Mouse (Mus musculus): ENCODE measurements around the gene Ltbp4.

Ltbp4 gene

DNA sequence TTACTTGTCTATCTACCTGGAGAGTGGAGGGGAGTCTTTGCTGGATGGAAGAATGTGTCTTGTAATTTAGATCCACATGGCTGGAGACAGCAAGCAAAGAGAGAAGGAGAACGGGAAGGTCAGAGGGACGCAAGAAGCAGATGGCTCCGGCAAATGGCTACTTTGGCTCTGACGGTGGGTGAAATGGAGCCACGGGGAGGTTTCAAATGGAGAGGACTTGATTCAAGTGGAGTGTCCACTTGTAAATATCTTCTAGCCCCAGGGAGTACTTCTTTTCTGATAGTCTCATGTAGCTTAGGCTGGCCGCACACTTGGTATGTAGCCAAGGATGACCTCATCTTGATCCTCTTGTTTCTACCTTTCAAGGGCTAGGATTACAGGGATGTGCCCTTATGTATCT lies 38.7 kb downstream of the Ltbp4 start:
- no peak for DNase-seq (ENCODE audit: low read depth, low spot score)

DNA sequence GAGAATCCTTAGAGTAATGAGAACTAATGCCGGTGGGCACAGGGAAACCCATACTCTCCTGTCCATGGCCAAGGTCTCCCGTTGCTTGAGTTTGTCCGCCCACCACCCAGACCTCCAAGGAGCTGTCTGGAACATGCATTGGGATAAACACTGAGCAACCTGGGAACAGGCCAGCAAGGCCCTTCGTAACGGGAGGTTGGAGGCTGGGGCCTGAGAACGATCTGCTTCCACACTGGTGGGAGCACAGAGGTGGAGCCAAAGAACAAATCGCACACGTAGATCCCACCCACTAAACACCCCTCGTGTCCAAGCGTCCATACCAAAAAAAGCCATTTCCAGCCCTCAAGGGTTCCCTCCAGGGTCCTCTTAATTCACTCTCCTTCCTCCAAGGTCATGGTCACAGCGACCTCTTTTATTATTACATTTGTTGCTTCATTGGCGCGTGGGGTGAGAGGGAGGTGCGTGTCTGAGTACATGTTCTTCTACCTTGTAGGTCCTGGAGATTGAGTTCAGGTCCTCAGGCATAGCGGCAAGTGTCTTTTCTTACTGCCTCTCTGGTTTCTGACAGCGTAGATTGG lies 39.4 kb downstream of the Ltbp4 start:
- DNase-seq (ENCODE audit: low read depth, low spot score): no peak

DNA sequence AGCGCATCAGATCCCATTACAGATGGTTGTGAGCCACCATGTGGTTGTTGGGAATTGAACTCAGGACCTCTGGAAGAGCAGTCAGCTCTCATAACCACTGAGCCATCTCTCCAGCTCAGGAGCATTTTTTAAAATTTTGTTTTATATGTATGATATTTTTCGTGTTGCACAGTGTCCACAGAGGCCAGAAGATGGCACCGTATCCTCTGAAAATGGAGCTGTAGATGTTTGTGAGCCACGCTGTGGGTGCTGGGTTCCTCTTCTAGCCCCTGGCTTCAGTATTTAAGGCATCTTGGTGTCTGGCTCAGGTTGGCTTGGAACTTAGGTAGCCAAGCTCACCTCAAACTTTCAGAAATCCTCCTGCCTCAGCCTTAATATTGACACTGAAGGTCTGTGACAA lies 41.0 kb downstream of the Ltbp4 start:
- no peak for DNase-seq (ENCODE audit: low read depth, low spot score)

DNA sequence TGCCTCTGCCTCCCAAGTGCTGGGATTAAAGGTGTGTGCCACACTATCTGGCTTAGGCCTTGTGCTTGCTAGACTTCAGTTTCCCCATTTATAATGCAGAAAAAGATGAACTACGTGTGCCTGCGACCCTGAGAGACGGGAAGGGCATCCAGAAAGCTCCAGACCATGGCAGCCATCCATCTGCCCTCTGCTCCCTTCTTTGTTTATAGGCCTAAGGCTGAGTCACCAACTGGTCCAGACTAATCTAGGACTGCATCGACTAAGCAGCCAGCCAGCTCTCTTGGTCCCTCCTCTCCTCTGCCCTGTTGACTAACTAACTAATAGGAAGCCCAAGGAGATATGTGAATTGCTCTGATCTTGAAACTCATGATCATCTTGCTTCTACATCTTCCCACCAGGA lies 41.5 kb downstream of the Ltbp4 start:
- DNase-seq (ENCODE audit: low read depth, low spot score): no peak

DNA sequence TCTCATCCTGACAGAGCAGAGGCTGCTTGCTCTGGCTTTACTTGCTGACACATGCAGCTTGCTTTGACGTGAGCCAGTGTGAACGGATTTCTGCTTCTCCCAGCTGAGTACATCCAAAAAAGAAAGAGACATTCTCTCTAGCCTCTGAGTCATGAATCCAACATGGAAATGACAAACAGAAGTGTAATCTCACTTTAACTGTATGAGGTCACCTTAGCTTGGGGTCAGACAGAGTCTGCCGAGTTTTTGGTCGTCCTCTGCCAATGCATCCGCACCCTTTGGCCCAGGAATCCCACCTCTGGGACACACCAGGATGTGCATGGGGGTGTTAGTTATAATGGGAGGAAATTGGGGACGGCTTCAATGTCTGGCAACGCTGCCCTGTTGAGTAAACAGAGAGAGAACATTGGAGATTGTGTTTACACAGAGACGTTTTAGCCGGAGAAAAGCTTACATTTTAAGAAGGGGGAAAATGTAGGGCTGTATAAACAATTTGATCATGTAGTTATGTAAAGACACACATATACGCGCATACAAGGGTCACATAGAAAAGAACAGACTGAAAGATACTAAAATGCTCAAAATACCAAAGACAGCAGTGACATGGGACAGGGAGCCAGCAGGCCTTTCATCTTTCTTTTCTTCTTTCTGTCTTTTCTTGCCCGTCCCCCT lies 45.6 kb downstream of the Ltbp4 start:
- peak; percentile 48 for DNase-seq (ENCODE audit: low read depth, low spot score)

DNA sequence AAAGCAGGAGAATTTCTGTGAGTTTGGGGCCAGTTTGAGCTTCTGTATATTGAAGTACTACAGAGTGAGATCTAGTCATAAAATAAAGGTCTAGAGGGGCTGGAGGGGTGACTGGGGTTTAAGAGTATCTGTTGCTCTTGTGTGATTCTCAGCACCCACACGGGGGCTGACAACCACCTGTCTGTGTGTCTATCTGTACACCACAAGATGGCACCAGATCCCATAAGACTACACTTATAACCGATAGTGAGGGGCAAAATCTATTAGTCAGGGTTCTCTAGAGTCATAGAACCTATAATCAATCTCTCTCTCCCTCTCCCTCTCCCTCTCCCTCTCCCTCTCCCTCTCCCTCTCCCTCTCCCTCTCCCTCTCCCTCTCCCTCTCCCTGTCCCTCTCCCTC lies 46.9 kb downstream of the Ltbp4 start:
- DNase-seq (ENCODE audit: low read depth, low spot score): no peak

DNA sequence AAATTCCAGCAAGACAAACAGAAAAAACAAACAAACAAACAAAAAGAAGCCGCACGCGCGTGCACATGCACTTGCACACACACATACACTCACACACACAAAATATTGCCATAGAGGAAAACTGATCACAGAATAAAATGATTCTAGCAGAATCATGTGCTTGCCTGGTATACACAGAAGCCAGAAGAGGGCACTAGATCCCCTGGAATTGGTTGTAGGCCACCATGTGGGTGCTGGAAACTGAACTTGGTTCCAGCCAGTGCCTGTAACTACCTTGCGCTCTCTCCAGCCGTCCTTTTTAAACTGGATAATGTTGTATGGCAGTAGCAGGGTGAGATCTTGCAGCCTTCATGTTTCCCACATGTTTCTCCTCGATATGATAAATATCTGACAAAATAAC lies 48.8 kb downstream of the Ltbp4 start:
- DNase-seq (ENCODE audit: low read depth, low spot score): no peak

DNA sequence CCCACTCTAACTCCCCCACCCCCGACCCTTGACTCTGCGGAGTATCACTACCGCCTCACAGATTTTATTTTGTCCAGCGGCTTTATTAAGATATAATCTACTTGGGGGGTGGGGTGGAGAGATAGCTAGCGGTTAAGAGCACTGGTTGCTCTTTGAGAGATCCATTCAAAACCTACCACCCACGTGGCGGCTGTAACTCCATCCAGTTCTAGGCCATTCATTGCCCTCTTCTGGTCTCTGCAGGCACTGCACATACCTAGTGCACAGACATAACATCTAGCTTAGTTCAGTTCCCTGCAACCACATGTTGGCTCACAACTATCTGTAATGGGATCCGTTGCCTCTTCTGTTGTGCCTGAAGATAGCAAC lies 51.8 kb downstream of the Ltbp4 start:
- no peak for DNase-seq (ENCODE audit: low read depth, low spot score)

DNA sequence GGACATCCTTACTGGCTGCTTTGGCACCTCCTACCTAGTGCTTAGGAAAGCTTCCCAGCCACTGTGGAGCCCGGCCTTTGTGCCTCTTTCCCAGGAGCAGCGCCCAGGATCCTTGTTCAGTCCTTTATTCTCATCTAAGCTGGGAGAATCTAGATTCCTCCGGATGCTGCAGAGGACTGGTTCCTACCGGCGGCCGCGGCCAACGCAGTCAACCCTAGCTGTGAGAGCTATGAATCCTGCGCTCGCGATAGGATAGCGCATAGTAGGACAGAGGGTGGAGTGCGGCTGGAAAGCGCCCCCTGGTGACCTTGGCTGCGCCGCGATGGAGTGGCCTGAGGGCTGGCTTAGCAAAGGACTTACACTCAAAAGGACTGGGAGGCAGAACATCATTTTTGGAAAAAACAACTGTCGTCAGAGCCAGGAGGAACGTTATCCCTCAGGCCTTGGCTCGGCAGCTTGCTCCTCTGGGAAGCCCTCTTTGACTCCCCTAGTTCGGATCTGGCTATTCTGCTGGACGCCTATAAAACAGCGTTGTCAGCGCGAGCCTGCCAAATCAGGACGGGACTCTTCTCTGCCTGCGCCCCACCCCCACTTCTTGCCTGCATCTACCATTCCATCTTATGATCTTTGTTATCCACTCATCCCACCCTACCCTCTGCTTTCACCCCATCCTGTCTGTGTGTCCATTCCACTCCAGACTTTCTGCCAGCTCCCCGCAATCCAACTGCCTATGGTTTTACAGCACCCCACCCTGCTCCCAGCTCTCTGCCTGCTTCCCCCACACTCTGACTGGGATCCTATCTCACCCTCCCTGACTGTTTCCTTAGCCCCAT lies 52.4 kb downstream of the Ltbp4 start:
- DNase-seq (ENCODE audit: low read depth, low spot score): no peak

DNA sequence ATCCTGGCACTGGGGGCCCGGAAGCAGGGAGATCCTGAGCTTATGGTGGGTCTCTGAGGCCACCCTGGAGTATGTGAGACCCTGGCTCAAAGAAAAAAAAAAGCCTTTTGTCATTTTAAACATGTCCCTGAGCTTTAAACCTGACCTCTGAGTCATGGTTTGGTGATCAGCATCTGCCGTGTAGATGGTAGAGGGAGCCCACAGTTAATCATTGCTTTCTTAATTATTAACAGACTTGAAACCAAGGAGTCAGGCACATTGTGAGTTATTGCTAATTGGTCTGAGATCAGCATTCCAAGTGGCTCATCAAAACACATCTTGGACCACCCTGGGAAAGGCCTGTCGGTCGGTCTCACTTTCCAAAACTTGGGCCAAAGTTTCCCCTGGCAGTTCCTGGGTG lies 55.3 kb downstream of the Ltbp4 start:
- DNase-seq (ENCODE audit: low read depth, low spot score): no peak

DNA sequence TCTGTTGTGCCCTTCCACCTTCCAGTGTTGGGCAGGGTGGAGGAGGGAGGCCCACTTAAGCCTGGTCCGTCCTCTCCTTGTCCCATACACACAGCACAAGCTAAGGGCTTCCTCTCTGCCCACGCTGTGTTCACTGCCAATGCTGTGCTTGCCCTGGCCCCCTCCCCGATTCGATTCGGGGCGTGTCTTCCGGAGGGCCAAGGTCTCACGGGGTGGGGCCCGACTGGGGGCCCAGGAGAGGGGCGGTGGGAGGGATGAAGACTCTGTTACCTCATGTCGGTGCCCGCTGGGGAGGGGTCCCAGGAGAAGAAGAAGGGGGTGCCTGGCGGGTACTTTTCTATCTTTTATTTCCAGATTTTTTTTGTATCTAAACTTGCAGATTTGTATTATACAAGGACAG lies 55.8 kb downstream of the Ltbp4 start:
- DNase-seq (ENCODE audit: low read depth, low spot score): no peak

DNA sequence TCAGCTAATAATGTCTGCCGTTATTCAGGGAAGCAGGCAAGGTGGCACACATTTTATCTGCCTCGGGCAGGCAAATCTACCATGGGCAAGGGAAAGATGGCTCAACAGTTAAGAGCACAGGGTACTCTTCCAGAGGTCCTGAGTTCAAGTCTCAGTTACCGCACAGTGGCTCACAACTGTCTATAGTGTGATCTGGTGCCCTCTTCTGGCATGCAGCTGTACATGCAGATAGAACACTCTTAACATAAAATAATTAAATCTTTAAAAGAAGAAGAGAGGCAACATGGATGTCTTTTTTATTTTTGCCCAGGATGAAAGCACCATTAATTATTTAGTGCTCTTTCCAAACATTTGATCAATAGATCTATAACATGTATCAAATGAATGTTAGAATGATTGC lies 60.3 kb downstream of the Ltbp4 start:
- no peak for DNase-seq (ENCODE audit: low read depth, low spot score)

DNA sequence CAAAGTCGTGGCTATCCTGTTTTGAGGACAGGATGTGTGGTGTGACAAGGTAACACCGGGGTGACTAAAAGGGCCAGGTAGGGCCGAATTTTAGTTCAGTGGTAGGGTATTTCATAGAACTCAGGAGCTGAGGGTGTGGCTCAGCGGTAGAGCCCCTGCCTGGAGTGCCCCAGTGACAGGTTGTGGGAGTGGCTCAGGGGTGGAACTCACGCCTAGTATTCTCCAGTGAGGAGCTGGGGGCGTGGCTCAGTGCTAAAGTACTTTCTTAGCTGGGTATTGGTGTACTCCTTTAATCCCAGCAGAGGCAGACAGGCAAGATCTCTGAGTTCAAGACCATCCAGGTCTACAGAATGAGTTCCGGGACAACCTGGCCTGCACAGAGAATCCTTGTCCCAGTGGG lies 61.5 kb downstream of the Ltbp4 start:
- no peak for DNase-seq (ENCODE audit: low read depth, low spot score)

DNA sequence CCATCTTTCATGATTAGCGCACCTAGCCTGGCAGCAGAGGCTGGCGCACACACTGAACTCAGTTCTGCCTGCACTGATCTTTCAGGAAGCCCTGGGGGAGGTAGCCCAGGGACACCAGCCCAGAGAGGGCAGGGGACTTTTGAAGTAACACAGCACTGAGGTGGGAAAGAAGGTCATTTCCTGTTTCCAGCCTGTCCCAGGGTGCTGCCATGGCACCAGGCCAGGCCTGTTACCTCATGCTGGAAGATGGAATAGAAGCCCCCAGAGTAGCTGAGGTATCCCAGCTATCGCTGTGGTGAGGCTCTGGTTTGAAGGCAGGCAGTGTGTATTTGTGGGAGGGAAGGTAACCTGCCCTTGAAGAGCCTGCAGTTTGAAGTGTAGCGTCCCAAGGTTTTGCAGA lies 62.6 kb downstream of the Ltbp4 start:
- DNase-seq (ENCODE audit: low read depth, low spot score): no peak

DNA sequence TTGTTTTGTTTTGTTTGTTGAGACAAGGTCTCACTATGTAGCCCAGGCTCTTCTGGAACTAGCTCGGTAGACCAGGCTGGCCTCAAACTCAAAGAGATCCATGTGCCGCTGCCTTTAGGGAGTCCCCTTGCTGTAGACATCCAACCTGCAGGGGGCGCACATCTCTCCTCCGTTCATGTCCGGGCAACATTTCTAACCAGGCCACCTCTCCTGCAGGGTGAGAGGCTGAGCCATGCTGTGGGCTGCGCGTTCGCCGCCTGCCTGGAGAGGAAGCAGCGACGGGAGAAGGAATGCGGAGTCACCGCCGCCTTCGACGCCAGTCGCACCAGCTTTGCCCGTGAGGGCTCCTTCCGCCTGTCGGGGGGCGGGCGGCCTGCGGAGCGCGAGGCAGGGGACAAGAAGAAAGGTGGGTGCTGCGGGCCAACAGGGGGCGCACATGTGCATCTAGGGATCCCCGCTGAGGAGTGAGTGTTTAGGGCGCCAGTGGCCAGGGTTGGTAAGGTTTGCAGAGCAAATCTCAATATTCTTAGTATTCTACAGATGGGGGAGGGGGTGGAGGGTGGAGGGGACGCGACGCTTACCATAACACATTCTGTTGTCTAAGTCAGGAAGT lies 63.6 kb downstream of the Ltbp4 start:
- DNase-seq (ENCODE audit: low read depth, low spot score): no peak

DNA sequence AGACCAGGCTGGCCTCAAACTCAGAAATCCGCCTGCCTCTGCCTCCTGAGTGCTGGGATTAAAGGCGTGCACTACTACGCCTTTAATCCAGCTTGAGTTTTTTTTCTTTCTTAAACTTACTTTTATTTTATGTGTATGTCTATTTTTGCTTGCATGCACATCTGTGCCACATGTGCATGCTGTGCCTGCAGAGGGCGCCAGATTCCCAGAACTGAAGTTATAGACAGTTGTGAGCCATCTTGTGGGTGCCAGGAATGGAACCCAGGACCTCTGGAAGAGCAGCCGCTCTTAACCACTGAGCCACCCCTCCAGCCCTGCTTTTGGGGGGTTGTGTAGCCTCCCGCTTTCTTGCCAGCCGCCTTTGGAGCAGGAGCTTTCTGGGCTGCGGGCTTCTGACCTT lies 66.1 kb downstream of the Ltbp4 start:
- no peak for DNase-seq (ENCODE audit: low read depth, low spot score)

DNA sequence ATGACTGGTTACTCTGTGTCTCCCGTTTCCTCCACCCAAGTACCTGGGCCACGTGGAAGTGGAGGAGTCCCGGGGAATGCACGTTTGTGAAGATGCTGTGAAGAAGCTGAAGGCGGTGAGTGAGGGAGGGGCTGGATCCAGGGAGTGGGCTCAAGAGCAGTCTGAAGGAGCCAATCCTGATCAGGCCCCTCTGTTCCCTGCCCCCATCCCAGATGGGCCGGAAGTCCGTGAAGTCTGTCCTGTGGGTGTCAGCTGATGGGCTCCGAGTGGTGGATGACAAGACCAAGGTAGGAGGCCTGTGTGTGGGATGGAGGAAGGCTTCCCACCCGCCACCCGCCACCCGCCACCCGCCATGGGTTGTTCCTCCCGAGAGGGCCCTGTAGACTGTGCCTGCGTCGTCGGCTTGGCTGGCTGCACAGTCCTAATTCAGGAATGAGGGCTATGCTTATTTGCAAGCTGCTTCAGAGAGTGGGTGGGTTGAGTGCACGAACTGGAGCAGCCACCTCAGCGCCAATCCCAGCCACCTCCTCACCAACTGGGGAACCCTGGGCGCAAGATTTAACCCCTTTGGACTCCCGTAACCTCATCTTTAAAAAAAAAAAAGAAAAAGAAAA lies 70.9 kb downstream of the Ltbp4 start:
- DNase-seq (ENCODE audit: low read depth, low spot score): peak; percentile 82

DNA sequence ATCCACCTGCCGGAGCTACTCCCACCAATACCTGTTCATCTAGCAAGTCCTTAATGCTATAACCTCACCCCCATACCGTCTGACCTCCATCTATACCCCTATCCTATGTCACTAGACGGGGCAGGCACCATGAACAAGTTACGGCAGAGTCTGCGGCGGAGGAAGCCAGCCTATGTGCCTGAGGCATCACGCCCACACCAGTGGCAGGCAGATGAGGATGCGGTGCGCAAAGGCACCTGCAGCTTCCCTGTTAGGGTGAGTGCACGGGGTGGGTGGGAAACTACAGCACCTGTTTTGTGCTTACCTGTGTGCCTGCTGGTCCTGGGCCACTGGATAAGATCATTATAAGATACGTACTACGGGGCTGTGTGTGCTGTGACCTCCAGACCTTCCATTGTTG lies 72.7 kb downstream of the Ltbp4 start:
- DNase-seq (ENCODE audit: low read depth, low spot score): no peak

DNA sequence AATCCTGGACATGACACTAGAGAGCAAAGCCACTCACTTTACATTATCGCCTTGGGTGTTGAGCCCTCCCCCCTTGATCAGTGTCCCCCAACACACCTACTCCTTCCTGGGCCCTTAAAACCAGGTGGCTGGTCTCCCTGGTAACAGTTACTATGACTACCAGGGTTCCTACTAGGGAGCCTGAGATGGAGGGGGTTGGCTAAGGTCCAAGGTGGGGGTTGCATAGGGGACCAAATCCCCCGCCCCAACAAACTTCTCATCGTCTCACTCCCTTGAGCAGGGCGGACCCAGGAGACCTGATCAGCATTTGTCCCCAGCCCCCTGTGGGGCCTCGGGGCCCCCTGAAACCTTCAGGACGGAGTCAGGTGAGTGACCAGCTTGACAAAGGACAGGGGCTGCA lies 75.6 kb downstream of the Ltbp4 start:
- no peak for DNase-seq (ENCODE audit: low read depth, low spot score)

DNA sequence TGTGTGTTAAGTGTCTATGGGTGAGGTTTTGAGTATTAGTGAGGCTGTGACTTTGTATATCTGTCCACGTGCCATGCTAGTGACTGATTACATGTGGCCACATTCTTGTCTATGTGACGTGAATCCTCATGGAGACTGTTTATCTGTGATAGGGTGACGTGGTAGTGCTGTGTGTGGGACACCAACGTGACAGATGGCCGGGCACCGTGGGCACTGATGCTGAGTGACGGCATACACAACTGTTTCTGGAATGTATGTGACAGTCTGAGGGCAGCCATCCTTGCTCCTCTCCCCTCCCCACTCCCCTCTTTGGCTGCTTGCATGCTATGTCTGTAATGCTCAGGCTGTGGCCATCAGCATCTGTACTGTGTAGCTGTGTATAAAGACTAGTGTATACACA lies 76.6 kb downstream of the Ltbp4 start:
- no peak for DNase-seq (ENCODE audit: low read depth, low spot score)

DNA sequence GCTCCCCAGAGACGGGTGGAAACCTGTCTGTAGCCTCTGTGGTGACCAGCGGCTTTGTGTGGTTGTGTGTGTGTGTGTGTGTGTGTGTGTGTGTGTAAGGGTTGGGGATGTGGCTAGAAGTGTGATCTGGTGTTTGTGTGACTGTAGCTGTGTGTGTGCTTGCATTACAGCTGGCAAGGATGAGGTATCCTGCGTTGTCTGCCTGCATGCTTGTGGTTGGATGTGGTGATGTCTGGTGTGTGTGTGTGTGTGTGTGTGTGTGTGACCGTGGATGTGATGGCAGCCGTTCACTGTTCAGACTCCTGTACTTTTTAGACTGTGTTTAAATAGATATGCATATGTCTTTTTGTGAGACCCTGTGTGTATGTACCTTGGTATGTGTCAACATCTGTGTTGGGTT lies 77.7 kb downstream of the Ltbp4 start:
- no peak for DNase-seq (ENCODE audit: low read depth, low spot score)

DNA sequence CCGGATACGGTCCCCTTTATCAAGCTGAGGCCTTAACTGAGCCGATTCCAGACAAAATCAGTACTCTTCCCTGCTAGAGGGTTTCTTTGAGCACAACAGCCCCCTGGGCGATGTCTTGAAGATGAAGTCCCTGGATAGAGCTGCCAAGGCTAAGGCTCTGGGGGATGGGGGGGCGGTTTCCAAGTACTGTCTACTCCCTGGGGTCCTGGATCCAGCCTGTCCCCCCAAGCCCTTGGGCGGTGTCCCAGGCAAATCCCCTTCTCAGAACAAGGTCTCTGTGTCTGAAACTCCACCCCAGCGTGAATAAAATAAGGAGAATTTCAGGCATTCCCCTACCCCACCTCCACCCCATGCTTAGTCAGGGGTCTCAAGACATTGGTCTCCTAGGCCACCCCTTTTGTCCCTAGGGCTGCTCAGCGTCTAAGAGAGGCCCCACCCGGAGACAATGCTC lies 78.2 kb downstream of the Ltbp4 start:
- DNase-seq (ENCODE audit: low read depth, low spot score): no peak

Measured in telencephalon, adult 2 months (tissue).